ENCODE assay signal across 20 mouse cellular contexts in genomic region chrX:85874367-85874766, GRCm38 (mm10). TPM values are rescaled to one million over a fixed set of nuclear protein-coding genes. Genes with fewer than 3 reads are reported as not detected.
A peak's percentile ranks its signal among the peaks of the same experiment; 100 is the strongest.
DNase-seq lines count a peak whose midpoint lies in the region; ATAC-seq and TF ChIP-seq lines count a peak whose summit lies in the region.
"Had no signal": no experiment of that assay in that cellular context is flagged by ENCODE, and none has a peak within 500 bp of the region (broad histone marks: within the 10 kb centered on the region; RNA-seq: fewer than 3 reads in every experiment).

No protein-coding gene starts in this region.

- TF ChIP-seq POLR2A in CH12.LX (IDR thresholded peaks at IDR 0.05; ENCODE audit: low read depth, low read length) = no peak

- H3K27me3 ChIP-seq in CH12.LX (replicated peaks) = no peaks in the 10 kb centered on the region
- no peaks in the 10 kb centered on the region for H3K27me3 ChIP-seq in heart, embryonic 11.5 days (ENCODE audit: control insufficient read depth, insufficient read depth, low read length)
- H3K27me3 ChIP-seq: embryonic facial prominence, embryonic 12.5 days; forebrain, embryonic 13.5 days had no signal

- TF ChIP-seq CTCF in CH12.LX (conservative IDR thresholded peaks at IDR 0.05 in 1 of 2, IDR thresholded peaks at IDR 0.05 in 1 of 2; ENCODE audit: low read depth in 2 of 2, low read length in 2 of 2) = no peak

- peak overlapping the region in 1 of 3 experiments; percentile 95 for H3K4me3 ChIP-seq in CH12.LX (replicated peaks in 1 of 3; ENCODE audit: low read depth in 2 of 3, low read length in 2 of 3, poor library complexity in 1 of 3)
- H3K4me3 ChIP-seq in macrophage (ENCODE audit: inconsistent target) = no peak overlapping the region
- no peak overlapping the region for H3K4me3 ChIP-seq in heart, embryonic 11.5 days (ENCODE audit: low read depth, low read length)
- H3K4me3 ChIP-seq: embryonic facial prominence, embryonic 10.5 days; embryonic facial prominence, embryonic 12.5 days; forebrain, embryonic 13.5 days had no signal

- peaks cover under 1 to 35% of the 10 kb centered on the region in 2 experiments; a peak in 3 of 4 replicates for H3K4me1 ChIP-seq in CH12.LX (ENCODE audit: control insufficient read depth in 1 of 2, insufficient read depth in 2 of 2)
- no peaks in the 10 kb centered on the region for H3K4me1 ChIP-seq in heart, embryonic 11.5 days (ENCODE audit: control insufficient read depth, insufficient read depth, low read length)
- H3K4me1 ChIP-seq: embryonic facial prominence, embryonic 10.5 days; embryonic facial prominence, embryonic 12.5 days; forebrain, embryonic 13.5 days had no signal

- in situ Hi-C loops in CH12.LX (cut with MboI; ENCODE audit: low pct_ligation_motif_present, low pct_unique_long_range_greater_than_20kb, low sequenced_read_pairs) = loop anchor here (10.0 kb wide), 1 partner anchor 100 kb away; the partner anchor contains the start of gene Gk

- peak; percentile 49 for DNase-seq in CH12.LX (ENCODE audit: extremely low read depth)
- DNase-seq in thymus, postnatal 25 days = no peak
- DNase-seq in embryo, embryonic 10.5 days (ENCODE audit: low spot score) = no peak
- DNase-seq: adrenal gland, adult 2 months; adrenal gland, postnatal 10 days; adrenal gland, postnatal 25 days; B cell, adult 2 months; cerebellum, adult 11 months; cerebellum, adult 18-20 months; cerebellum, adult 8-10 months; cerebellum, adult 9-11 months; cerebellum, postnatal 14 days; cerebellum, postnatal 36 days had no signal

- no peak; the same call in 1 of the 2 replicates for TF ChIP-seq EP300 in CH12.LX (IDR thresholded peaks at IDR 0.05; ENCODE audit: low read length)

- H3K9me3 ChIP-seq in CH12.LX (replicated peaks; ENCODE audit: low read length) = no peaks in the 10 kb centered on the region
- H3K9me3 ChIP-seq in heart, embryonic 11.5 days (replicated peaks; ENCODE audit: control insufficient read depth, low read length) = no peaks in the 10 kb centered on the region
- H3K9me3 ChIP-seq: embryonic facial prominence, embryonic 10.5 days; embryonic facial prominence, embryonic 12.5 days; forebrain, embryonic 13.5 days had no signal

- WGBS in macrophage (ENCODE audit: missing documents) = 62% methylated on average over 4 of the region's 4 CpGs
- 88% methylated on average over 4 of the region's 4 CpGs for WGBS in heart, embryonic 11.5 days (ENCODE audit: insufficient replicate concordance)

- dilution Hi-C loops in CH12.LX (cut with MboI; ENCODE audit: extremely low pct_ligation_motif_present, extremely low pct_unique_long_range_greater_than_20kb, low sequenced_read_pairs) = no loop called here

- H3K27ac ChIP-seq in CH12.LX (ENCODE audit: insufficient read depth, low read depth) (no peak overlapping the region), macrophage (peak overlapping the region; percentile 21; the same call in 1 of the 2 replicates)
- H3K27ac ChIP-seq in heart, embryonic 11.5 days (ENCODE audit: low read depth, low read length) = no peak overlapping the region
- H3K27ac ChIP-seq: embryonic facial prominence, embryonic 10.5 days; embryonic facial prominence, embryonic 12.5 days; forebrain, embryonic 13.5 days had no signal

- no peak for ATAC-seq in heart, embryonic 11.5 days (replicated peaks; ENCODE audit: insufficient number of reproducible peaks, low FRiP score, low TSS enrichment)
- ATAC-seq: CD4-positive, CD25-positive, alpha-beta regulatory T cell, adult 4 months; forebrain, embryonic 13.5 days; forebrain, embryonic 16.5 days had no signal

- H3K4me2 ChIP-seq in CH12.LX (ENCODE audit: insufficient read depth, low read depth, poor library complexity, severe bottlenecking) = no peak overlapping the region
- no peak overlapping the region for H3K4me2 ChIP-seq in heart, embryonic 11.5 days
- H3K4me2 ChIP-seq: embryonic facial prominence, embryonic 12.5 days; forebrain, embryonic 13.5 days had no signal

- H3K9ac ChIP-seq in CH12.LX (ENCODE audit: insufficient read depth, low read depth) = no peak overlapping the region
- no peak overlapping the region for H3K9ac ChIP-seq in heart, embryonic 11.5 days (ENCODE audit: low read depth, low read length)
- H3K9ac ChIP-seq: embryonic facial prominence, embryonic 12.5 days; forebrain, embryonic 13.5 days had no signal

- TF ChIP-seq RAD21 in CH12.LX (IDR thresholded peaks at IDR 0.05; ENCODE audit: low read depth, low read length) = no peak

- H3K36me3 ChIP-seq in CH12.LX (replicated peaks in 1 of 2; ENCODE audit: control insufficient read depth in 1 of 2, insufficient read depth in 1 of 2, low read length in 1 of 2) = no peaks in the 10 kb centered on the region
- no peaks in the 10 kb centered on the region for H3K36me3 ChIP-seq in macrophage (ENCODE audit: inconsistent target)
- no peaks in the 10 kb centered on the region for H3K36me3 ChIP-seq in heart, embryonic 11.5 days (ENCODE audit: control insufficient read depth, insufficient read depth, low read length)
- H3K36me3 ChIP-seq: embryonic facial prominence, embryonic 10.5 days; embryonic facial prominence, embryonic 12.5 days had no signal

- H3K79me2 ChIP-seq in CH12.LX (replicated peaks; ENCODE audit: control insufficient read depth, extremely low read depth, insufficient read depth, poor library complexity, severe bottlenecking) = peaks cover 47% of the 10 kb centered on the region
- peaks cover 89% of the 10 kb centered on the region for H3K79me2 ChIP-seq in macrophage (ENCODE audit: inconsistent target)

TF ChIP-seq in CH12.LX, 34 proteins besides CTCF, POLR2A, EP300 and RAD21:
- no peak for TF ChIP-seq RCOR1 (conservative IDR thresholded peaks at IDR 0.05; ENCODE audit: low read depth, low read length)
- TF ChIP-seq PAX5 (IDR thresholded peaks at IDR 0.05; ENCODE audit: low read length) = no peak
- no peak for TF ChIP-seq MXI1 (IDR thresholded peaks at IDR 0.05; ENCODE audit: low read depth, low read length)
- TF ChIP-seq JUND (conservative IDR thresholded peaks at IDR 0.05; ENCODE audit: low read depth, low read length) = no peak
- TF ChIP-seq TBP (conservative IDR thresholded peaks at IDR 0.05; ENCODE audit: low read depth, low read length) = no peak
- TF ChIP-seq TCF12 (IDR thresholded peaks at IDR 0.05; ENCODE audit: low read depth, low read length) = no peak
- TF ChIP-seq E2F4 (IDR thresholded peaks at IDR 0.05; ENCODE audit: insufficient replicate concordance, low read depth, low read length) = no peak
- no peak for TF ChIP-seq ELF1 (IDR thresholded peaks at IDR 0.05; ENCODE audit: low read depth, low read length)
- no peak for TF ChIP-seq MAZ (IDR thresholded peaks at IDR 0.05; ENCODE audit: low read depth, low read length)
- no peak for TF ChIP-seq NELFE (IDR thresholded peaks at IDR 0.05; ENCODE audit: low read depth, low read length)
- no peak for TF ChIP-seq SIN3A (IDR thresholded peaks at IDR 0.05; ENCODE audit: low read length)
- TF ChIP-seq HCFC1 (IDR thresholded peaks at IDR 0.05; ENCODE audit: low read depth, low read length) = no peak
- no peak for TF ChIP-seq GABPA (IDR thresholded peaks at IDR 0.05; ENCODE audit: insufficient replicate concordance, low read depth, low read length)
- no peak for TF ChIP-seq CHD1 (IDR thresholded peaks at IDR 0.05; ENCODE audit: low read depth, low read length)
- no peak for TF ChIP-seq ZC3H11A (IDR thresholded peaks at IDR 0.05; ENCODE audit: low read depth, low read length)
- no peak for TF ChIP-seq MAX (IDR thresholded peaks at IDR 0.05; ENCODE audit: low read length)
- no peak for TF ChIP-seq CHD2 (IDR thresholded peaks at IDR 0.05; ENCODE audit: low read length)
- no peak for TF ChIP-seq JUN (IDR thresholded peaks at IDR 0.05; ENCODE audit: insufficient read depth, low read depth, low read length)
- TF ChIP-seq UBTF (IDR thresholded peaks at IDR 0.05; ENCODE audit: low read depth, low read length) = no peak
- TF ChIP-seq MAFK (IDR thresholded peaks at IDR 0.05; ENCODE audit: insufficient replicate concordance, low read length) = no peak
- TF ChIP-seq POLR2AphosphoS2 (IDR thresholded peaks at IDR 0.05; ENCODE audit: low read depth, low read length) = peak; percentile 70; the same call in 1 of the 2 replicates
- TF ChIP-seq KAT2A (IDR thresholded peaks at IDR 0.05; ENCODE audit: insufficient replicate concordance, low read length) = no peak
- no peak for TF ChIP-seq MEF2A (IDR thresholded peaks at IDR 0.05; ENCODE audit: borderline replicate concordance, low read depth, low read length)
- no peak for TF ChIP-seq ZNF384 (IDR thresholded peaks at IDR 0.05; ENCODE audit: low read depth, low read length)
- no peak for TF ChIP-seq IRF4 (IDR thresholded peaks at IDR 0.05; ENCODE audit: low read depth, low read length)
- peak; percentile 27; the same call in 1 of the 2 replicates for TF ChIP-seq USF2 (conservative IDR thresholded peaks at IDR 0.05; ENCODE audit: low read depth, low read length)
- TF ChIP-seq ZKSCAN1 (IDR thresholded peaks at IDR 0.05; ENCODE audit: borderline replicate concordance, low read depth, low read length) = no peak
- TF ChIP-seq SMC3 (IDR thresholded peaks at IDR 0.05; ENCODE audit: low read depth, low read length) = no peak
- no peak for TF ChIP-seq ZMIZ1 (IDR thresholded peaks at IDR 0.05; ENCODE audit: low read depth, low read length)
- no peak for TF ChIP-seq MYC (IDR thresholded peaks at IDR 0.05; ENCODE audit: low read depth, low read length)
- TF ChIP-seq BHLHE40 (IDR thresholded peaks at IDR 0.05; ENCODE audit: low read depth, low read length) = peak; percentile 24; the same call in 1 of the 2 replicates
- peak; percentile 55 for TF ChIP-seq USF1 (IDR thresholded peaks at IDR 0.05; ENCODE audit: low read depth, low read length)
- no peak for TF ChIP-seq ETS1 (conservative IDR thresholded peaks at IDR 0.05; ENCODE audit: low read depth, low read length)
- peak; percentile 79 for TF ChIP-seq NRF1 (IDR thresholded peaks at IDR 0.05; ENCODE audit: low read depth, low read length)

RNA-seq across cellular contexts. Expression of gene 5430427O19Rik, which starts 4.2 kb away (rescaled TPM):
- total RNA-seq in CH12.LX (2012; rRNA removed) = 8.3 and 12.8 TPM in 2 replicates
- 30.7 and 31.5 TPM in 2 replicates for total RNA-seq in CH12.LX (2014; rRNA removed)
- polyA plus RNA-seq in CH12.LX (2012; ENCODE audit: insufficient read length, low read depth) = 14.1 and 14.5 TPM in 2 replicates
- 100 to 1,000 TPM in 2 of 26 experiments, 10 to 100 TPM in 24; 13.2 to 131 (median 44.1) TPM for total RNA-seq in macrophage (2018; cell fraction: chromatin; rRNA removed)
- 10 to 100 TPM; 12.9 to 43.4 (median 21.3) TPM for total RNA-seq in macrophage (2018; cell fraction: cytosol; rRNA removed)
- total RNA-seq in macrophage (2018; cell fraction: nucleus; rRNA removed) = 100 to 1,000 TPM in 2 of 26 experiments, 10 to 100 TPM in 24; 26.1 to 109 (median 45.8) TPM
- 9.2 to 17.1 TPM (median 15.3 TPM) in 3 replicates for polyA plus RNA-seq in macrophage (2018)
- 0.04 and 0.13 TPM in 2 replicates for polyA plus RNA-seq in heart, embryonic 11.5 days (2014; fragmentation: Nextera tagmentation; extraction: Ambion mirVana)
- polyA plus RNA-seq: adrenal gland, adult 2 months; embryonic facial prominence, embryonic 10.5 days had no signal
